Mouse (Mus musculus): ENCODE measurements around the gene Chmp4b. TPM values are rescaled to one million over a fixed set of nuclear protein-coding genes. Genes with fewer than 3 reads are reported as not detected.

Chmp4b gene
- polyA plus RNA-seq, 1 experiment = 123 TPM

DNA sequence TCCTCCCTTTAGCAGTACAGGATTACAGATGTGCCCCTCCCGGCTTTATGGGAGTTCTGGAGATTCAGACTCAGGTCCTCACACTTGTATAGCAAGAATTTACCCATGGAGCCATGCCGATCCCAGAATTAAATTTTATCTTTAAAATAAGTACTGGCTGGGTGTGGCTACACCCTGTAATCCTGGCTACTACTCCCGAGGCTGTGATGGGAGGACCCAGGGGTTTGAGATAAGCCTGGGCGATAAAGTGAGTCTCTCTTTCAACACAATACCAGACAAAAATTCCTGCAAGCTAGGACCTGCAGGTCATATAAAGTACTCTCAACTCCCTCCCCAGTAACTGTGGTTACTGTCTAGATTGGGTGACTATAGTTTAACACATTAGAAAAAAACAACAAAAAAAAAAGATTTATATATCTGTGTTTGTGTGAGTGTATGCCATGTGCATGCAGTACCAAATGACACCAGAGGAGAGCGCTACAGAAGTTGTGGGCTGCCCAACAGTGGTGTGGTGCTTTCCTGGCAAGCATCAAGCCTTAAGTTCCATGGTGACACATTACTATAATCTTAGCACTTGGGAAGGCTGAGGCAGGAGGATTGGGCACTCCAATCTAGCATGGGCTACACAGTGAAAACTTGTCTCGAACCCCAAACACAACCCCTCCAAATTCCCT is 8.7 kb upstream of the Chmp4b start:
- Histone ChIP-seq H3K79me3 (ENCODE audit: low read depth) (no peaks in the 10 kb centered on the region), H3K36me3 (ENCODE audit: control insufficient read depth, insufficient read depth) (peaks cover 6% of the 10 kb centered on the region), H3K27me3 (ENCODE audit: control insufficient read depth, insufficient read depth, insufficient read length) (no peaks in the 10 kb centered on the region), H3K4me3 (ENCODE audit: insufficient read depth, poor library complexity, severe bottlenecking) (no peak overlapping the region), H3ac (ENCODE audit: control insufficient read depth, insufficient read length, low read depth) (no peak overlapping the region), H3K79me2 (ENCODE audit: control insufficient read depth, insufficient read depth) (no peaks in the 10 kb centered on the region)
- no peak for TF ChIP-seq CEBPB (IDR thresholded peaks at IDR 0.05; ENCODE audit: low read depth)
- no peak for TF ChIP-seq MAX (IDR thresholded peaks at IDR 0.05)
- no peak for TF ChIP-seq FOSL1 (IDR thresholded peaks at IDR 0.05; ENCODE audit: insufficient read depth, low read length, poor library complexity, severe bottlenecking)
- no peak for TF ChIP-seq CTCF (IDR thresholded peaks at IDR 0.05; ENCODE audit: control insufficient read depth, insufficient read depth, insufficient read length)
- no peak for TF ChIP-seq MYOD1 (IDR thresholded peaks at IDR 0.05; ENCODE audit: control insufficient read depth, insufficient read length, low read depth)
- TF ChIP-seq USF1 (IDR thresholded peaks at IDR 0.05; ENCODE audit: low read depth) = no peak
- no peak for TF ChIP-seq MYOG (IDR thresholded peaks at IDR 0.05; ENCODE audit: control insufficient read depth, extremely low read depth, insufficient read length)

GRCm38 (mm10) chr2:154646634-154647033 is 4.9 kb upstream of the Chmp4b start:
- TF ChIP-seq MAX (IDR thresholded peaks at IDR 0.05) (no peak), FOSL1 (IDR thresholded peaks at IDR 0.05; ENCODE audit: insufficient read depth, low read length, poor library complexity, severe bottlenecking) (no peak)
- Histone ChIP-seq H3K79me3 (ENCODE audit: low read depth) (no peaks in the 10 kb centered on the region), H3K36me3 (ENCODE audit: control insufficient read depth, insufficient read depth) (no peaks in the 10 kb centered on the region), H3K27me3 (ENCODE audit: control insufficient read depth, insufficient read depth, insufficient read length) (peaks cover 4% of the 10 kb centered on the region), H3K4me3 (ENCODE audit: insufficient read depth, poor library complexity, severe bottlenecking) (no peak overlapping the region), H3ac (ENCODE audit: control insufficient read depth, insufficient read length, low read depth) (no peak overlapping the region), H3K79me2 (ENCODE audit: control insufficient read depth, insufficient read depth) (no peaks in the 10 kb centered on the region)

DNA sequence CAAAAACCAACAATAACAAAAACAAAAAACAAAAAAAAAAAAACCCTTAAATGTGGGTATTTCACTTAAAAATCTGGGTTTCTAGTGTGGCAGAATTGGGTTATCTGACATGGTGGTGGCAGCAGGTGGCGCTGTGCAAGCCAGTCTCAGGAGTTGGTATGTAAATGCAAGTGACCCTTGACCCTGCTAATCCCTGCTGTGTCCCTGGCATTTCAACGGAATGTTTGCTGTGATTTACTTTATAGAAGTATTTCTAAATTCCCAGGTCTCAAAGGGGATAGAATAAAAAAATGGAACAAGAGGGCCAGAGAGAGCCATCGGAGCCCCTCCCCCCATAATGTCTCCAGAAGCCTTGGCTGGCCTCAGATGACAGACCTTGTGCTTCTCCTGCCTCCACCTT is 3.4 kb upstream of the Chmp4b start:
- Histone ChIP-seq H3K79me3 (ENCODE audit: low read depth) (no peaks in the 10 kb centered on the region), H3K79me2 (ENCODE audit: control insufficient read depth, insufficient read depth) (no peaks in the 10 kb centered on the region), H3K36me3 (ENCODE audit: control insufficient read depth, insufficient read depth) (no peaks in the 10 kb centered on the region), H3K4me3 (ENCODE audit: insufficient read depth, poor library complexity, severe bottlenecking) (no peak overlapping the region), H3ac (ENCODE audit: control insufficient read depth, insufficient read length, low read depth) (no peak overlapping the region), H3K27me3 (ENCODE audit: control insufficient read depth, insufficient read depth, insufficient read length) (peaks cover 9% of the 10 kb centered on the region)
- TF ChIP-seq MAX (IDR thresholded peaks at IDR 0.05) (no peak), CTCF (IDR thresholded peaks at IDR 0.05; ENCODE audit: control insufficient read depth, insufficient read depth, insufficient read length) (peak; percentile 3), MYOG (IDR thresholded peaks at IDR 0.05; ENCODE audit: control insufficient read depth, extremely low read depth, insufficient read length) (no peak)

GRCm38 (mm10) chr2:154650404-154650803 is 1.1 kb upstream of the Chmp4b start:
- Histone ChIP-seq H3ac (ENCODE audit: control insufficient read depth, insufficient read length, low read depth) (no peak overlapping the region), H3K36me3 (ENCODE audit: control insufficient read depth, insufficient read depth) (no peaks in the 10 kb centered on the region), H3K27me3 (ENCODE audit: control insufficient read depth, insufficient read depth, insufficient read length) (peaks cover 9% of the 10 kb centered on the region), H3K4me3 (ENCODE audit: insufficient read depth, poor library complexity, severe bottlenecking) (no peak overlapping the region), H3K79me3 (ENCODE audit: low read depth) (no peaks in the 10 kb centered on the region), H3K79me2 (ENCODE audit: control insufficient read depth, insufficient read depth) (no peaks in the 10 kb centered on the region)
- TF ChIP-seq MYOD1 (IDR thresholded peaks at IDR 0.05; ENCODE audit: control insufficient read depth, insufficient read length, low read depth) (no peak), FOSL1 (IDR thresholded peaks at IDR 0.05; ENCODE audit: insufficient read depth, low read length, poor library complexity, severe bottlenecking) (no peak), MYOG (IDR thresholded peaks at IDR 0.05; ENCODE audit: control insufficient read depth, extremely low read depth, insufficient read length) (no peak), MAX (IDR thresholded peaks at IDR 0.05) (no peak), CTCF (IDR thresholded peaks at IDR 0.05; ENCODE audit: control insufficient read depth, insufficient read depth, insufficient read length) (no peak), USF1 (IDR thresholded peaks at IDR 0.05; ENCODE audit: low read depth) (no peak), CEBPB (IDR thresholded peaks at IDR 0.05; ENCODE audit: low read depth) (no peak)

DNA sequence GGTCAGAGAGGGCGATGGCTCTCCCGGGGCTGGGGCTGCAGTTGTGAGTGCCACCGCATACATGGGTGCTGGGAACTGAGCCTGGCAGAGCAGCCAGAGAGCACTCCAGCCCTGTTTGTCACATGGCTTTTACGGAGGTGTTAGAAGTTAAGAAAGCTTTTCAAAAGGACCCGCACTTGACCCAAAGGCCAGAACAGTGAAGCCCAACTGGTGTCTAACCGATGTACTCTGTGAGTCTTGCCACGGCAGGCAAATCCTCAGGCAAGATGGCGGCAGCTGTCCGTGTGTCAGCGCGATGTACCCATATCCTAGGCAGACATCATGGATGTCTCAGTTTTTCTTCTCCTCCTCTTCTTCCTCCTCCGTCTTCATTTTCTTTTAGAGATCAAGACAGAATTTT is 3.5 kb downstream of the Chmp4b start:
- Histone ChIP-seq H3ac (ENCODE audit: control insufficient read depth, insufficient read length, low read depth) (no peak overlapping the region), H3K79me2 (ENCODE audit: control insufficient read depth, insufficient read depth) (peaks cover 31% of the 10 kb centered on the region), H3K36me3 (ENCODE audit: control insufficient read depth, insufficient read depth) (no peaks in the 10 kb centered on the region), H3K79me3 (ENCODE audit: low read depth) (peaks cover 22% of the 10 kb centered on the region), H3K27me3 (ENCODE audit: control insufficient read depth, insufficient read depth, insufficient read length) (peaks cover 9% of the 10 kb centered on the region), H3K4me3 (ENCODE audit: insufficient read depth, poor library complexity, severe bottlenecking) (no peak overlapping the region)
- TF ChIP-seq MYOG (IDR thresholded peaks at IDR 0.05; ENCODE audit: control insufficient read depth, extremely low read depth, insufficient read length) (no peak), MYOD1 (IDR thresholded peaks at IDR 0.05; ENCODE audit: control insufficient read depth, insufficient read length, low read depth) (no peak), FOSL1 (IDR thresholded peaks at IDR 0.05; ENCODE audit: insufficient read depth, low read length, poor library complexity, severe bottlenecking) (no peak), MAX (IDR thresholded peaks at IDR 0.05) (no peak), USF1 (IDR thresholded peaks at IDR 0.05; ENCODE audit: low read depth) (no peak), CEBPB (IDR thresholded peaks at IDR 0.05; ENCODE audit: low read depth) (no peak), CTCF (IDR thresholded peaks at IDR 0.05; ENCODE audit: control insufficient read depth, insufficient read depth, insufficient read length) (no peak)

- H3ac ChIP-seq (ENCODE audit: control insufficient read depth, insufficient read length, low read depth) = no peak overlapping the region
- H3K79me2 ChIP-seq (ENCODE audit: control insufficient read depth, insufficient read depth) = peaks cover 41% of the 10 kb centered on the region
- peaks cover 9% of the 10 kb centered on the region for H3K27me3 ChIP-seq (ENCODE audit: control insufficient read depth, insufficient read depth, insufficient read length)
- H3K4me3 ChIP-seq (ENCODE audit: insufficient read depth, poor library complexity, severe bottlenecking) = no peak overlapping the region
- peaks cover 8% of the 10 kb centered on the region for H3K36me3 ChIP-seq (ENCODE audit: control insufficient read depth, insufficient read depth)
- H3K79me3 ChIP-seq (ENCODE audit: low read depth) = peaks cover 29% of the 10 kb centered on the region
- TF ChIP-seq CEBPB (IDR thresholded peaks at IDR 0.05; ENCODE audit: low read depth) (no peak), MYOG (IDR thresholded peaks at IDR 0.05; ENCODE audit: control insufficient read depth, extremely low read depth, insufficient read length) (no peak), MAX (IDR thresholded peaks at IDR 0.05) (no peak), MYOD1 (IDR thresholded peaks at IDR 0.05; ENCODE audit: control insufficient read depth, insufficient read length, low read depth) (no peak), USF1 (IDR thresholded peaks at IDR 0.05; ENCODE audit: low read depth) (no peak), FOSL1 (IDR thresholded peaks at IDR 0.05; ENCODE audit: insufficient read depth, low read length, poor library complexity, severe bottlenecking) (no peak), CTCF (IDR thresholded peaks at IDR 0.05; ENCODE audit: control insufficient read depth, insufficient read depth, insufficient read length) (no peak)
These were observed 4.4 kb downstream of the Chmp4b start for GRCm38 (mm10) chr2:154655878-154656414.

All from C2C12 (cell line).